Mouse (Mus musculus) myocyte (in vitro differentiated cells): ENCODE measurements around the gene Mapk10.

Experiments
- CEBPB ChIP-seq: IDR thresholded peaks from 2 replicates; pipeline ENCODE4 v1.6.1; 2011; ENCODE audit warnings: mild to moderate bottlenecking, moderate library complexity; ENCODE audit not compliant: poor library complexity, insufficient read depth, severe bottlenecking
- E2F4 ChIP-seq: IDR thresholded peaks from one replicate; pipeline ENCODE4 v1.6.1; 2011; ENCODE audit warnings: mild to moderate bottlenecking, control low read depth, moderate library complexity; ENCODE audit not compliant: insufficient read depth
- MYOD1 ChIP-seq, 3 experiments: IDR thresholded peaks; one replicate each; pipeline ENCODE4 v1.6.1; 2011; ENCODE audit warnings: control low read depth in 2 of 3, low read depth in 2 of 3, mild to moderate bottlenecking in 2 of 3, moderate library complexity in 1 of 3; ENCODE audit not compliant: insufficient read length in 2 of 3, control insufficient read depth in 1 of 3
- MYOG ChIP-seq, 3 experiments: IDR thresholded peaks; one replicate each; pipeline ENCODE4 v1.6.1; 2011; ENCODE audit warnings: control low read depth in 2 of 3, low read depth in 2 of 3, mild to moderate bottlenecking in 2 of 3; ENCODE audit not compliant: insufficient read length in 2 of 3, control insufficient read depth in 1 of 3, insufficient read depth in 1 of 3
- POLR2A ChIP-seq: IDR thresholded peaks from one replicate; pipeline ENCODE4 v1.6.1; 2011; ENCODE audit warnings: low read depth, mild to moderate bottlenecking, control low read depth, moderate library complexity; ENCODE audit not compliant: insufficient read length
- POLR2AphosphoS2 ChIP-seq: IDR thresholded peaks from one replicate; pipeline ENCODE4 v1.6.1; 2011; ENCODE audit warnings: low read depth, control low read depth; ENCODE audit not compliant: insufficient read length
- REST ChIP-seq: IDR thresholded peaks from one replicate; pipeline ENCODE4 v1.6.1; 2011; ENCODE audit warnings: mild to moderate bottlenecking, control low read depth, moderate library complexity; ENCODE audit not compliant: insufficient read depth, insufficient read length
- TCF12 ChIP-seq: IDR thresholded peaks from one replicate; pipeline ENCODE4 v1.6.1; 2011; ENCODE audit warnings: mild to moderate bottlenecking, control low read depth; ENCODE audit not compliant: poor library complexity, insufficient read depth, severe bottlenecking
- USF1 ChIP-seq: IDR thresholded peaks from one replicate; pipeline ENCODE4 v1.6.1; 2011; ENCODE audit warnings: low read depth, mild to moderate bottlenecking, control low read depth, moderate library complexity

DNA sequence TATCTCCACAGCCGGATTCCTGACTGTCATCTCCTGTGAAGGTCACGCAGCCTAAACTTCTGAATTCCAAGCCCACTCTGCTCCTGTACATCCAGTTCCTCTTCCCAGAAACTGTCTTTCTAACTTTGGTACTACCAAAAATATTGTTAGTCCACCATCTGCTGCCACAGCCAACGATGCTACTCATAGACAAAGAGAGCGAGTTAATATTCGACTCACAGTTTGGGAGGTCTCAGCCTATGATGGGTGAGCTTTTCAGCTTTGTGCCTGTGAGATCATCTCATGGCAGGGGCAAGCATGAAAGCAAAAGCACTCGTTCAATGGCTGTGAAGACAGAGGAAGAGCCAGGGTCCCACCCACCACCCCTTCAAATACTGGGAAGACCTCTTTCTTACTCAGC is 16.6 kb downstream of the Mapk10 start:
- TF ChIP-seq MYOD1 (IDR thresholded peaks at IDR 0.05; ENCODE audit: control insufficient read depth in 1 of 3, insufficient read length in 2 of 3, low read depth in 2 of 3) (no peak), E2F4 (no peak), CEBPB (no peak), POLR2A (no peak), POLR2AphosphoS2 (no peak), TCF12 (no peak), REST (no peak), USF1 (no peak), MYOG (IDR thresholded peaks at IDR 0.05; ENCODE audit: control insufficient read depth in 1 of 3, insufficient read depth in 1 of 3, insufficient read length in 2 of 3, low read depth in 2 of 3) (no peak)
